Mouse (Mus musculus): ENCODE data around the gene Slc35d2.

GRCm38 (mm10) chr13:64152241-64152669, 23.1 kb upstream of the Slc35d2 start:
- TF ChIP-seq CTCF (IDR thresholded peaks at IDR 0.05; ENCODE audit: low read depth, low read length), result no peak
- TF ChIP-seq POLR2A (IDR thresholded peaks at IDR 0.05; ENCODE audit: extremely low read depth, insufficient read depth, low read length), result no peak

Measured in liver, adult 2 months (tissue).